19 mouse cellular contexts compared by ENCODE assay signal in genomic region chr9:59956496-59956895, GRCm38 (mm10). TPM values are rescaled to one million over a fixed set of nuclear protein-coding genes. Genes with fewer than 3 reads are reported as not detected.
DNase-seq lines count a peak whose midpoint lies in the region; ATAC-seq and TF ChIP-seq lines count a peak whose summit lies in the region.
"Had no signal": no experiment of that assay in that cellular context is flagged by ENCODE, and none has a peak within 500 bp of the region (broad histone marks: within the 10 kb centered on the region; RNA-seq: fewer than 3 reads in every experiment).

No protein-coding gene starts in this region.

- no peak overlapping the region; the same call in 1 of the 2 replicates for H3K9ac ChIP-seq in lung, embryonic 14.5 days
- H3K9ac ChIP-seq in ES-E14 (ENCODE audit: insufficient read depth, low read depth, low read length, poor library complexity, severe bottlenecking): peak overlapping the region; percentile 56; the same call in 1 of the 2 replicates
- H3K9ac ChIP-seq: forebrain, postnatal 0 days had no signal

- H3K36me3 ChIP-seq in heart, embryonic 10.5 days: no peaks in the 10 kb centered on the region
- no peaks in the 10 kb centered on the region for H3K36me3 ChIP-seq in lung, embryonic 14.5 days (ENCODE audit: insufficient read depth)
- no peaks in the 10 kb centered on the region for H3K36me3 ChIP-seq in ES-E14 (ENCODE audit: control insufficient read depth, insufficient read depth, low read length, poor library complexity, severe bottlenecking)
- H3K36me3 ChIP-seq in limb, embryonic 10.5 days: no peaks in the 10 kb centered on the region

- ATAC-seq in lung, embryonic 14.5 days (ENCODE audit: insufficient read depth): no peak
- ATAC-seq in cerebellum, adult (ENCODE audit: insufficient number of reproducible peaks, low FRiP score, low TSS enrichment): no peak
- ATAC-seq: forebrain, postnatal 0 days had no signal

- 50% methylated on average over 6 of the region's 6 CpGs for WGBS in heart, embryonic 10.5 days
- 16% methylated on average over 6 of the region's 6 CpGs for WGBS in lung, embryonic 14.5 days
- WGBS in limb, embryonic 10.5 days: 37% methylated on average over 6 of the region's 6 CpGs

- peaks cover 28% of the 10 kb centered on the region for H3K4me1 ChIP-seq in heart, embryonic 10.5 days
- H3K4me1 ChIP-seq in lung, embryonic 14.5 days (ENCODE audit: insufficient read depth): peaks cover 6% of the 10 kb centered on the region
- H3K4me1 ChIP-seq in ES-E14 (ENCODE audit: control insufficient read depth in 2 of 2, insufficient read depth in 2 of 2, low read length in 2 of 2, poor library complexity in 1 of 2): peaks cover 0 to 16% of the 10 kb centered on the region in 2 experiments; a peak in 1 of 4 replicates
- peaks cover 41% of the 10 kb centered on the region for H3K4me1 ChIP-seq in limb, embryonic 10.5 days

- peak overlapping the region; percentile 25; the same call in 1 of the 2 replicates for H3K27ac ChIP-seq in heart, embryonic 10.5 days
- H3K27ac ChIP-seq in lung, embryonic 14.5 days (ENCODE audit: low read depth): no peak overlapping the region
- no peak overlapping the region for H3K27ac ChIP-seq in ES-E14 (ENCODE audit: insufficient read depth, low read depth, low read length, poor library complexity, severe bottlenecking)
- H3K27ac ChIP-seq in limb, embryonic 10.5 days: peak overlapping the region; percentile 46

- H3K27me3 ChIP-seq in heart, embryonic 10.5 days (ENCODE audit: insufficient read depth, poor library complexity, severe bottlenecking): peaks cover 5% of the 10 kb centered on the region; the same call in 1 of the 2 replicates
- no peaks in the 10 kb centered on the region for H3K27me3 ChIP-seq in lung, embryonic 14.5 days (ENCODE audit: insufficient read depth, low read length)
- no peaks in the 10 kb centered on the region for H3K27me3 ChIP-seq in limb, embryonic 10.5 days (ENCODE audit: low read depth, poor library complexity, severe bottlenecking)

- H3K4me2 ChIP-seq in lung, embryonic 14.5 days: peak overlapping the region; percentile 26

- in situ Hi-C loops in ES-E14 (cut with MboI; ENCODE audit: low sequenced_read_pairs in 2 of 2, unreplicated experiment in 2 of 2): no loop called here

- DNase-seq in heart, embryonic 10.5 days (ENCODE audit: low spot score): no peak
- DNase-seq in heart, adult 8-10 months (ENCODE audit: low spot score): no peak
- peak; percentile 39 for DNase-seq in lung, embryonic 14.5 days
- DNase-seq in lung, postnatal 25 days (ENCODE audit: low spot score): no peak
- no peak for DNase-seq in ES-E14 (ENCODE audit: low read depth, low spot score)
- no peak for DNase-seq in limb, embryonic 10.5 days (ENCODE audit: low spot score)
- DNase-seq in cerebellum, postnatal 36 days: no peak
- DNase-seq: cerebellum, adult 18-20 months; forebrain, postnatal 0 days; gastrocnemius, postnatal 14 days; heart, postnatal 10 days; kidney, adult 18-20 months; liver; lung, postnatal 14 days; midbrain, embryonic 14.5 days; thymus, postnatal 36 days had no signal

- no peaks in the 10 kb centered on the region for H3K9me3 ChIP-seq in heart, embryonic 10.5 days
- H3K9me3 ChIP-seq in lung, embryonic 14.5 days (ENCODE audit: low read depth, low read length): no peaks in the 10 kb centered on the region
- no peaks in the 10 kb centered on the region for H3K9me3 ChIP-seq in ES-E14 (ENCODE audit: control insufficient read depth, insufficient read depth, low read depth, low read length)
- H3K9me3 ChIP-seq in limb, embryonic 10.5 days (replicated peaks): no peaks in the 10 kb centered on the region

- H3K4me3 ChIP-seq in heart, embryonic 10.5 days: no peak overlapping the region
- peak overlapping the region; percentile 22; the same call in 1 of the 2 replicates for H3K4me3 ChIP-seq in lung, embryonic 14.5 days (ENCODE audit: low read depth, low read length)
- peak overlapping the region; percentile 5 to 55 for H3K4me3 ChIP-seq in ES-E14 (ENCODE audit: insufficient read depth in 1 of 2, low read depth in 1 of 2, low read length in 2 of 2, poor library complexity in 1 of 2, severe bottlenecking in 1 of 2)
- peak overlapping the region; percentile 17; the same call in 1 of the 2 replicates for H3K4me3 ChIP-seq in limb, embryonic 10.5 days

- TF ChIP-seq CTCF in lung, embryonic 14.5 days (IDR thresholded peaks at IDR 0.05; ENCODE audit: low read depth): no peak

TF ChIP-seq in ES-E14, 5 proteins besides CTCF, POLR2A, EP300 and RAD21:
- no peak for TF ChIP-seq MAFK (IDR thresholded peaks at IDR 0.05; ENCODE audit: insufficient read depth, low read depth, low read length)
- TF ChIP-seq ZC3H11A (IDR thresholded peaks at IDR 0.05; ENCODE audit: borderline replicate concordance, low read depth, low read length): no peak
- no peak for TF ChIP-seq CHD2 (IDR thresholded peaks at IDR 0.05; ENCODE audit: low read depth, low read length)
- TF ChIP-seq ZNF384 (IDR thresholded peaks at IDR 0.05; ENCODE audit: low read depth, low read length): no peak
- TF ChIP-seq HCFC1 (IDR thresholded peaks at IDR 0.05; ENCODE audit: borderline replicate concordance, insufficient read depth, low read length): no peak
TF ChIP-seq in ES-E14: peak in this region for 0.

RNA-seq across cellular contexts. Expression of gene Nr2e3, which starts 4.0 kb away (rescaled TPM):
- 0.13 TPM in 1 of 2 replicates, not detected in the other for polyA plus RNA-seq in heart, embryonic 10.5 days (2016; fragmentation: Nextera tagmentation; extraction: Ambion mirVana)
- not detected for total RNA-seq in heart, adult 8-10 months (2022)
- polyA plus RNA-seq in lung, embryonic 14.5 days (2014; fragmentation: Nextera tagmentation; extraction: Ambion mirVana): not detected in 2 replicates
- 0.11 and 0.31 TPM in 2 replicates for total RNA-seq in ES-E14 (2012; rRNA removed)
- polyA plus RNA-seq in limb, embryonic 10.5 days (2016; fragmentation: Nextera tagmentation; extraction: Ambion mirVana): 0.11 and 0.33 TPM in 2 replicates
- total RNA-seq: gastrocnemius, postnatal 14 days; heart, postnatal 10 days; layer of hippocampus, postnatal 25 days; neutrophil, adult 5-6 weeks had no signal
- polyA plus RNA-seq: forebrain, postnatal 0 days; midbrain, embryonic 14.5 days had no signal

Comparison
In these comparisons a context has a peak if more than half of its experiments do, and no peak if none do; other contexts are left out.
1. H3K27ac ChIP-seq: peak in heart, embryonic 10.5 days (single experiment) and limb, embryonic 10.5 days (single experiment); none in lung, embryonic 14.5 days (single experiment) and ES-E14 (single experiment).